Mouse (Mus musculus): ENCODE results near the gene Sbf1.

The Sbf1 gene

DNA sequence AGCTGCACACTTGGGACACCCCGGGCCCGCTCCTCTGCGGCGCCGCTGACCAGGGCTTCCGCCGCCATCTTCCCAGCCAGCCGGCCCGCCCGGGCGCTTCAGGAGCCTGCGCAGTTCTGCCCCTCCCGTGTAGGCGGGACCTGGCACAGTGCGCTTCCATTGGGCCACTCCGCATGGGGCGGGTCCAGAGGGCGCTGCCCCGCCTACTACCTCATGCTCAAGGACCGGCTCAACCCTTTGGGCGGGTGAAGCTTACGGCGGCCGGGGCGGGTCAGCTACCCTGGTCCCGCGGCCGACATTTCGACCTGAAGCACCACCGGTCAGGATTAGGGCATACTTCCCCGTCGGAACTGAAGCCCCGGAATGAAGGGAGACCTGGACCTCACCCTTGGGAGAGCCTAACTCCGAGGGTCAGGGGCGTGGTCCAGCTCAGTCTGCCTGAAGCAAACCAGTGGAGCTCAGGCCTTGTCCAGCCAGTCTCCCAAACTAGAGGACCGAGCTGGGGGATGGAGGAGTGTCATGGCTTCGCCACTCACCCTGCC, at the start of gene Sbf1:
Gene Sbf1, minus strand, starts transcription at position 122 of the 542 bp plus-strand sequence.
- peak; percentile 99 for DNase-seq

DNA sequence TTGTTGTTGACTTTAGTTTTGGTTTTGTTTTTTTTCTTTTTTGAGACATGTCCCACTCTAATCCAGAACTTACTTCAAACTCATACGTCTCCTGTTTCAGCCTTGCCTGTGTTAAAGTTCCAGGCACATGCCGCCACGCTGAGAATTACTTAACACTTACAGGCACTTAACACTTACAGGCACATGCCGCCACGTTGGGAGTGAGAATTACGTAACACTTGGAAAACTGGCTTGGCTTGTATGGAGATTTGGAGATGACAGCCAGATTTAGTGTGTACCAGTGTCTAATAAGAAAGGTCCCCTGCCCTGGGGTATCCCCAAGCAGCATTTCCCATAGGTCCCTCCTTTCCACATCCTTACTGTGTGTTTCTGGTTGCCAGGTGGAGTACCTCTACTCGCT, 47.9 kb upstream of the Sbf1 start:
- DNase-seq = no peak

DNA sequence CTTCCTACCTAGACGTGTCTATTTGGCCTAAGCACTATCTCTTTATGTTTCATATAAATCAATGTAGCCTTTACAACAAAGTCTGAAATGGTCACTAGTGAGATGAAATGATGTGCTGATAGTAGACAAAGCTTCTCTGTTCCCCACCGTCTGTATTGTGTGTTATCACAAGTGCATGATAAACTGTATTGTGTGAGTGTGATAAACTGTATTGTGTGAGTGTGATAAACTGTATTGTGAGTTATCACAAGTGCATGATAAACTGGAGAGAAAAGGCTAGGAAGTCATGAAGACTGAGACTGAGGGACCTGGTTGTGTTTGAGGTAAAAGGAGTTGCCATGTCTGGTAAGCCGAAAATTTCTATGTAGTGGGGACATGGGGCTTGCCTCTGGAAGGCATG, 43.7 kb upstream of the Sbf1 start:
- DNase-seq = no peak

DNA sequence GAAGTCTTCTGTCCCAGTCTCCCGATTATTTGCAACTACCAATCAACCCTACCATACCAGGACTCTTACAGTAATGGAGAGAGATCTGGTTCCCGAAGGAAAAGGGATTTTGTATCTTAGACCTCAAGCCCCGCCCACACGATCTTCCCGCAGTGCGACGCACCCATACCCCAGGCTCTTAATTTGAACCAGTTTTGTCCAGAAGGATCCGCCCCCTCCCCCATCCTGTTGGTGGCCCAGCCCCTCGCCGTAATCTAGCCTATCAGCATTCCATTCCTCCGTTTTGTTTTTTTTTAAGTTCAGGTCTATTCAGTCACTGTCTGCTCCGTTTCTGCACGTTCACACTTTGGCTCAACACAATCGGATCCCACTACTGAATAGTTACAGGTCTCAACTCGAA, 41.3 kb upstream of the Sbf1 start:
- DNase-seq = no peak

DNA sequence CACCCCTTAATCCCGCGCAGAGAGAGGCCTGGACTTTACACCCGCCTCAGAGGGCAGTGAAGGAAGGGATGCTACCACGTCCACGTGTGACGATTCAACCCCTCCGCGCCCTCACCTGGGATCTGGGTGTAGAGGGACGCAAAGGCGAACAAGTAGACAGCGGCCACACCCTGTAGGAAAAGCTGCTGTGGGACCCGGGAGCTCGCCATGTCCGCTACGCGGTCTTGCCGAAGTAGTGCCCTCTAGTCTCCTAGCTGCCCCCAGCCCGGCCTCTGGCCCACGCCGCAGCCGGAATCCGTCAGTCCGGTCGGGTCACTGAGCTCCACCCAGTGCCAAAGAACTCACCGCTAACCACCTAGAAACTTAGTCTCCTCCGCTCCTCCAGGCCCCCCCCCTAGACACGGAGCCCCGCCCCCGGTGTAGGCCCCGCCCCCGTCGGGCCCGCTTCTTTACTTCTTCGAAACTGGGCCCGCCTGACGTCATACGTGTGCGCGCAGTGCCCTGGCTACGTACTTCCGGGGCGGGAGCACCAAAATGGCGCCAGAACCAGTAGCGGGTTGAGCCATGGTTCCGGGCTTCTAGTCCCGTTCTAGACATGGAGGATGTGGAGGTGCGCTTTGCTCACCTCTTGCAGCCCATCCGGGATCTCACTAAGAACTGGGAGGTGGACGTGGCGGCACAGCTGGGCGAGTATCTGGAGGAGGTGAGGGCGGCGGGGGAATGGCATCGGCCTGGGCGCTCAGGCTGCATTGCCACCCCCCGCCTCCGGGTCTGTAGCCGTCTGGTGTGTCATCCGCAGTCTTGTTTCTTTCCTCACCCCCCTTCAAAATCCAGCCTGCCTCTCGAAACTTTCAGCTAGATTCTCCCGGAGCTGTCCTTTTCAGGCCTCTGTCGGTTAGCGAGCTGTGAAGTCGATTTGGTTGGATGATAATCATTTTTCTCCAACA, 40.4 kb upstream of the Sbf1 start, which contains the start of the genes Lmf2 and Ncaph2:
Gene Lmf2, minus strand, starts transcription at position 419 of the 947 bp plus-strand sequence.
Gene Ncaph2, plus strand, starts transcription at position 479 of the 947 bp plus-strand sequence.
- peak; percentile 93 for DNase-seq

DNA sequence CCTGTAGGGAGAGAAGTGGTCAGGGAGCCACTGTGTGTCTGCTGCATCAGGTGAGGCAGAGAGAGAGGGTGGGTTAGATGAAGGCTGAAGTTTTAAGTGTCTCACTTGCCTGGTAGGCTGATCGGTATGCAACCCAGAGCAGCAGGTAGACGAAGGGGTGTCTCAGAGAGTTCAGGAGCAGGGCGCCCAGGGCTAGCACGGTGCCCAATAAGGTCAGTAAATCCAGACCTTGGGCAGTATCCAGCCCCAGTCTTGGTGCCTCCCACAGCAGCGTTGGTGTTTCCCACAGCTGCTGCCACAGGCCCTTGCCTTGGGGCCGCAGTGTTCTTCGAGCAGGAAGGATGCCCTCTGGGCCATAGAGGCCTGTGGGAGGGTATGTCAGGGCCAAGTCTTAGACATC, 39.3 kb upstream of the Sbf1 start:
- no peak for DNase-seq

DNA sequence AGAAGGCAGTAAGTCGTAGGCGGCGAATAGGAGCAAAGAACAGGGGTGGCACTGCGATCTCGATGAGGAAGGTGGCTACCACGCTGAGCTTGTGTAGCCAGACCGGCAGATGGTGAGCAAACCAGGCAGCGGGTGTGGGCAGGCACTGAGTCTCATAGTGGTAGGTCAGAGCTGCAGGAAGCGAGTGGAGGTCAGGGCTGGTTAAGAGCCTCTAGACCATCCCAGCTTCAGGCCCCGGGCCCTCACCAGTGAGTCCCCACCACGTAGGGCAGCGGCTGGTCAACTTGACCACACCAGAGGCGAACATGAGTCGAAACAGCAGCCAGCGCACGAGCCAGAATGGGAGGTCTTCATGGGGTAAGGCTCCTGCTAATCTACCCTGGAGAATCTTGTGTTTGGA, 38.7 kb upstream of the Sbf1 start:
- DNase-seq = no peak

DNA sequence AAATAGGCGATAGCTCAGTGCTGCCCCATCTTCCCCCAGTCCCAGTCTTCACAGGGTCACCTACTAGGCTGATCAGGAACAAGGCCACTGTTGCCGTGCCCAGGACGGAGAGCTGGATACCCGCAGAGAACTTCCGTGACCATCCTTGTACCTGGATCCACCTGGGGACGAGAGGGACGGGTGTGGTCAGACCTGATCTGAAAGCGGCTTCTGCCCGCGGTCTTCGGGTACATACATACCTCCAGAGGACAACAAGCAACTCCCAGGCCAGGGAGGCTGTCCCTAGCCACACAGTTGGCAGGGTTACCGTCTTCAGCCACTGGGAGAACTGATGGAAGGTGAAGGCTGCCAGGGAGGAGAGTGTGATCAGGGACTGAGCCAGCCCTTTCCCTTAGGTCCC, 37.7 kb upstream of the Sbf1 start:
- no peak for DNase-seq

DNA sequence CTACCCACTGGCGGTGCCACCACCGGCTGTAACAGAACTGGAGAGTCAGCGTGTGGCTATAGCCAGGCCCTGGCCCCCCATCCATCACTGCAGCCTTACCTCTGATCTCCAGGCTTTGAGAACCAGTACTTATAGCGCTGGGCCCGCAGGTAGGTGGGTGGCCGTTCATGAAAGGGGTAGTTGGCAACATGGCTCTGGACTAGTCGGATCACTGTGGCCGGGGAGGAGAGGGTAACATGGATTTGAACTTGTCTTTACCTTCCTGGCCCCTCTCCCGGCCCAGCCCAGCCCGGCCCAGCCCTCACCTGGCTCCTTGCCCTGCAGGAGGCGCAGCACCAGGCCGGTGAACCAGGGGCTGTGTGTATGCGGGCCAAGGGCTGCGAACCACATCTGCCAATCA, 36.9 kb upstream of the Sbf1 start:
- no peak for DNase-seq

DNA sequence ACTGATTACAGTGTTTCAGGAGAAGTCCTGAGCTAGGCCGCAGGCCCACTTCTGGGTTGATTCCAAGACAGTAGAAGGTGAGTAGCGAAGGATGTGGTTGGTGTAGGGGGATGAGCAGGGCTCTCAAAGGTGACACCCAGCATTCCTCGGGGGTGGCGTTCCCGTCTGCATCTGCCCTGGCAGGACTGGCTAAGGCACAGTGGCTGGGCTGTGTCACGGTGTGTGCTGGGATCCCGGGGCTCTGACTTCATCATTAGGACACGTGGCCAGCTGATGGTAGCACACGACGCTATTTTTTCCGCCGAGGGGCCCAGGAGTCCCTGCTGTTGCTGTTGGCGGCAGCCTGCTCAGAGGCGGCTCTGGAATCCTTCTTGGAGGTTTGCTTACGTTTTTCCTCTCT, 36.2 kb upstream of the Sbf1 start:
- no peak for DNase-seq

DNA sequence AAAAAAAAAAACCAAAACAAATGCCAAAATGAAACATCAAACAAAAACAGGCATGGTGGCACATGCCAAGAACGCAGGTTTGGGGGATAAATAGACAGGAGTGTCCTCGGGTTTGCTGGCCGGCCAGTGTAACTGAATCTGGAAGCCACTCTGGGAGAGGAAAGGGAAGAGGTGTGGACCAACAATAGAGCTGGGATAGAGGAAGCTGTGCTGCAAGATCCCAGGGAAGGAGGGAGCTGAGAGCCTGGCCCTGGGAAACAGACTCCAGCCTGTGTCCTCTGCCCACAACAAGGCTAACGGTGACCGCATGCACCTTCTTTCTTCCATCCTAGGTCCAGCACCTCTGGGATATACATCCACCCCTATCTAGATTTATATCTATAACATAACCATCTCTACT, 35.3 kb upstream of the Sbf1 start:
- DNase-seq = no peak

DNA sequence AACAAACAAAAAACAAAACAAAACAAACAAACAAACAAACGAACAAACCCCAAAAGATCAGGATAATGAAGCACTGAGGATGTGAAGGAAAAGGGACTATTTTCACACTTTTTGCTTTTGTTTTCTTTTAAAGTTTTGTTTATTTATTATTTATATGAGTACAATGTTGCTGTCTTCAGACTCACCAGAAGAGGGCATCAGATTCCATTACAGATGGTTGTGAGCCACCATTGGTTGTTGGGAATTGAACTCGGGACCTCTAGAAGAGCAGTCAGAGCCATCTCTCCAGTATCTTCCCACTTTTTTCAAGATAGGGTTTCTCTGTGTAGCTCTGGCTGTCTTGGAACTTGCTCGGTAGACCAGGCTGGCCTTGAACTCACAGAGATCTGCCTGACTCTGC, 28.2 kb upstream of the Sbf1 start:
- no peak for DNase-seq

DNA sequence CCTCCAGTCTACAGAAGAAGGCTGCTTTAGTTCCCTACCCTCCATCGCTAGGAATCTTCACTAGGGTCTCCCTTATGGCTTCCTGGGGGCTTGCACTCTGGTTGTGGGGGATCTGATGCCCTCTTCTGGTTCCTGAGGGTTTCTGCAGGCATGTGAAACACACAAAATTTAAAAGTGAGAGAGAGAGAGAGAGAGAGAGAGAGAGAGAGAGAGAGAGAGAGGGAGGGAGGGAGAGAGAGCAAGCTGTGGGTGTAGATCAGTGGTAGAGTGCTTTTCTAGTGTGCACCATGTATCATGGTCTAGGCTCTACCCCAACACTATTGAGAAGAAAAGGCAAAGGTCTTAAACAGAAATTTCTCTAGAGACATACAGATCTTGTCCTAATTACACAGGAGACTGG, 26.6 kb upstream of the Sbf1 start:
- DNase-seq = no peak

DNA sequence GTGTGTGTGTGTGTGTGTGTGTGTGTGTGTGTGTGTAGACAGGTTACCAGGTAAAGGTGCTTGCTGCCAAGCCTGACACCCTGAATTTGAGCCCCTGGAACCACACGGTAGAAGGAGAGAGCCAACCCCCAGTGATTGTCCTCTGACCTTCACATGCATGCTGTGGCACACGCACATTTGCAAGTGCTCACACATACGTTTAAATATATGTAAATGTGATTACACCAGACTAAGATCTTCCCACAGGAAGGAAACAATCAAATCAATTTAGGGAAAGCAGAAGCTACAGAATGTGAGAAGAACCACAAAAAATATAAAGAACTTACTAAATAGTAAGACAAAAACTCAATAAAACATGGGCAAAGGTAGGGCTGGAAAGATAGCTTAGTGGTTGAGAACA, 25.0 kb upstream of the Sbf1 start:
- DNase-seq = no peak

DNA sequence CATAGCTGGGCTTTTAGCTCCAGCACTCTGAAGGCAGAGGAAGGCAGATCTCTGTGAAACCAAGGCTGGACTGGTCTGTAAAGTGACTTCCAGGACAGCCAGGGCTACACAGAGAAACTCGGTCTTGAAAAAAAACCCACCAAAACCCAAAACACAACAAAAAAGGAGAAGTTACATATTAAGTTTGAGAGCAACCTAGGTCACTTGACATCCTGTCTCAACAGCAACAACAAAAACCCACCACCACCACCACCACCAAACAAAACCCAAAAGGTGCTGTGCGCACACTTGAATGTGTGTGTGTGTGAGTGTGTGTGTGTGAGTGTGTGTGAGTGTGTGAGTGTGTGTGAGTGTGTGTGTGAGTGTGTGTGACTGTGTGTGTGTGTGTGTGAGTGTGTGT, 24.6 kb upstream of the Sbf1 start:
- DNase-seq = no peak

DNA sequence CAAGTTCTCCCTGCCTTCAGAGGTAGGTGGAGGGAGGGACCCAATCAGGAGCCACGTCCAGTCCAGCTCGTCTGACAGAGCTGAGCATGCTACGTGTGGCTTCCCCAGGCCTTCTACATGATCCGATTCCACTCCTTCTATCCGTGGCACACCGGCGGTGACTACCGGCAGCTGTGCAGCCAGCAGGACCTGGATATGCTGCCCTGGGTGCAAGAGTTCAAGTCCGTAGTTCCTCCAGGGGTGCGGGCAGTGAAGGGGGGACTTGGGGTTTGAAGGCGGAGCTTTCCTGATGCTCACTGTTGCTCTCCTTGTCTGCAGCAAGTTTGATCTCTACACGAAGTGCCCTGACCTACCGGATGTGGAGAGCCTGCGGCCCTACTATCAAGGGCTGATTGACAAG, 21.3 kb upstream of the Sbf1 start:
- DNase-seq = no peak

DNA sequence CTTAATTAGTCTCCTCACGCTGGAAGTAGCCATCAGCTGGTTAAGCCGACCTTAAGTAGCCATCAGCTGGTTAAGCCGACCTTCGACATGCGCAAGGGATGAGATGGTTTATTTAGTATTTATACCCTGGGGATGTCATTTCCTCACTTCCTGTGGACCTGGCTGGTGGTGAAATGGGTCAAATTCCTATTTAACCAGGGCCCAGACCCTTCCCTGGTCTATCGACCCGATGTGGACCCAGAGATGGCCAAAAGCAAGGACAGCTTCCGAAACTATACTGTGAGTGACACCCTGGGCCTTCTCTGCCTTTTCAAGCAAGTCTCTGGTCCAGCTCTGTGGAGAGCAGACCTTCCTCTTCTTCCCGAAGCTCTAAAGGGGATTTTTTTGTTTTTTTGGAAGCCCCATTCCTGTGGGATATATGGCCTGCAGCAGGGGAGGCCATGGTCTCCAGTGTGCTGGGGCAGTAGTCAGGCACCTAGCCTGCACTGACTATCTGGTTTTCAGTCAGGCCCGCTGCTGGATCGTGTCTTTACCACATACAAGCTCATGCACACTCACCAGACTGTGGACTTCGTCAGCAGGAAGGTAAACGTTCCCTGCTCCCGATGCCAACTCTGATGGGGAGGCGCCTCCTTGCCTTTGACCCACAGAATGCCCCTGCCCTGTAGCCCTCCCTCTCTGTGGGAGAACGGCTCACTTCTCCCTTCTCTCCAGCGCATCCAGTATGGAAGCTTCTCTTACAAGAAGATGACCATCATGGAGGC, 19.8 kb upstream of the Sbf1 start:
- no peak for DNase-seq

DNA sequence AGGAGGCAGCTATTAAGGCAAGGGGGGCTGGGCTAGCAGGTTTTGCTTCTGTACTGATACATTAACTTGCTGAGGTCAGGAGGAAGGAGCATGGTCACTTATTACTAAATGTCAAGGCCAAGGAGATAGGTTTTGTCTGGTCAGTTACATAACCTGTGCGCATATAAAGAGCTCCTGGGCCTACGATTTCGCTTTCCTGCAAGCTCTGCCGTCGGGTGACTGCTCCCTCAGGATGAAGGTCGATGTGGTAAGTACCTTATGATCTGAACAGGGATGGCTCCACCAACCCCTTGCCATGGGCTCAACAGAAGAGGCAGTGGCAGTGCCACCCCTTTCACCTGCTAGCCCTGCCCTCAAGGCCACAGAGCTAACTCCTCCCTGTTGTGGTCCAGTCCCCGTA, 19.2 kb upstream of the Sbf1 start, which contains the start of gene Miox:
Gene Miox, plus strand, starts transcription at position 128 of the 400 bp plus-strand sequence.
- no peak for DNase-seq

DNA sequence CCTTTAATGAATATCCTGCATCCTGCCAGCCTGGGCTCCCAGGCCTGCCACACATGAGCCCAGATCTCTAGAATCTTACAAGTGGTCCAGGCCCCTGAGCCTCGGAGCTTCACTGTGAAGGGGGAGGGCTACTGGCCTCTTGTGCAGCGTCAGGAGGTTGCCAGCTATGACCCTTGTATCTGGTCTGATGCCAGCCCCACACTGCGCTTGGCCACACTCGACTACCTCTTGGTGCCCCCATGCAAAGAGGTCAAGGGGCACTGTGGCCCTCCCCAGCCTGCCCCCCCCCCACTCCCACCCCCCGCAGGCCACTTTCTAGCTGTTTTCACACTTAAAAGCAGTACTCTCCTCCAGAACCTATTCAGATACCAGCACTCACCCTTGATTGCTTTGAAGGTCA, 11.3 kb upstream of the Sbf1 start:
- no peak for DNase-seq

DNA sequence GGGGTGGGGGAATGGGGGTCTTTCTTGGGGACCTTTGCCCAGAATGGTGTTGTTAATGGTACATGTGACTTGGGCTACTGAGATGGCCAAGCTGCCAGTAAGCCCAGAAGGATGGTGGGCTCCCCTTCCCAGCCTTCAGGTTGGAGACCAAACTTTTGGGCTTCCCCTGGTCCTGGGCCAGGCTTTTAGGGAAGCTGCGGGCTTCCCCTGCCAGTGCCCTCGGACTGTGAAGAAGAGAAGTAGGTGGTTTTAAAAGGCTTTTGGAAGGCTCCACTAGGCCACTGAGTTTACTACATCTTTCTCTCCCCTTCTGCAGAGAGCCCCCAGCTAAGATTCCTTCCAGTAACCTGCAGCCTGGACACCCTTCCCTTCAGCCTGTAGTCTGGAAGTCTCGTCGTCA, 8.5 kb upstream of the Sbf1 start:
- no peak for DNase-seq

DNA sequence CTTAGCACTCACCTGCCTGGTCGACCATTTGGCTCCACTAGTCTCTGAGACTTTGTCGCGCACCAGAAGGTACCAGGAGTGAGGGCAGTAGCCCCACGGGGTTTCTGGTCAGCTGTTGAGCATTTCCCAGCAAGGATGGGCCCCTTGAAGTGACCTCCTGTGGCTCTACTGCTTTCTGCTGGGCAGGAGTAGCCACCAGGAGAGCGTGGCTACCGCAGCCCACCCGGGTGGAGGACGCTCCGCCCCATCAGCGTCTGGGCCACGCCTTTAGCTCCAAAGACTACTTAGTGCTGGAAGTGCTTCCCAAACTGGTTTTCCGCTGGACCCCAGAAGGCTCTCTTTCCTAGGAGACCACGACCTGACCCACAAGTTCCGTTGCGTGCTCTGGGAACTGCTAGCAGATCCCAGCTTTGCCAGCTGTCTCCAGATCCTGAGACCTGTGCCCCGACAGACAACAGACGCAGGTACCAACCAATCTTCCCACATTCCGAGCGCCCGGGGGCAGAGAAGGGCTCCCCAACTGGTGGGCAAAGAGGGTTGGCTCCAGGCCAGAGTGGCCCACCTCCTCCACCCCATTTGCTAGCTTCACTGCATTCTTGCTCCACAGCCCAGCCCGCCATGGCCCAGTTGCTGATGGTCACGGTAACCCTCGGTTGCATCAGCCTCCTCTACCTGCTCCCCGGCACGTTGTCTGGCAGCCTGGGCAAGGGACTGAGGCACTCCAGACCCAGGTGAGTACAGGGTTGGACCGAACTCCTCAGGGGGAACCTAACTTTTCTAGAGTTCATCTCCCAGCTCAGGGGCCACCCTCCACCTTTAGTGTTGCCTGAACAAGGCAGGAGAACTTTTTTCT, 7.8 kb upstream of the Sbf1 start, which contains the start of gene Adm2:
Gene Adm2, plus strand, starts transcription at position 51 of the 853 bp plus-strand sequence.
- no peak for DNase-seq

DNA sequence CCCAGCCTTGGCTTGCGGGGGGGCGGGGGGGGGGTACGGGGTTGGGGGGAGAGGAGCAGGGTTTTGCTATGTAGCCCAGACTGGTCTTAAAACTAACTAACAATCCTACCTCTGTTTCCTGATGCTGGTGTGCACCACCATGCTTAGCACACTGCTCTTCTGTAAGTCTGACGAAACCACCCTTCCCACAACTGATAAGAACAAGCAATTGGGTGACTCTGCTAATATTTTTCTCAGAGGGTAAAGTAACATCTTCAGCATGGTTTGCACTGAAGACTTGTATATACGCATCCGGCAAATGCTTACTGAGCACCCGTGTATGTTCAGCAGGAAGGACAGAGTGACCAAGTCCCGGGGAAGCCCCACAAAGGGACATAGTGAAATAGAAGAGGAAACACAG, 6.2 kb upstream of the Sbf1 start:
- no peak for DNase-seq

DNA sequence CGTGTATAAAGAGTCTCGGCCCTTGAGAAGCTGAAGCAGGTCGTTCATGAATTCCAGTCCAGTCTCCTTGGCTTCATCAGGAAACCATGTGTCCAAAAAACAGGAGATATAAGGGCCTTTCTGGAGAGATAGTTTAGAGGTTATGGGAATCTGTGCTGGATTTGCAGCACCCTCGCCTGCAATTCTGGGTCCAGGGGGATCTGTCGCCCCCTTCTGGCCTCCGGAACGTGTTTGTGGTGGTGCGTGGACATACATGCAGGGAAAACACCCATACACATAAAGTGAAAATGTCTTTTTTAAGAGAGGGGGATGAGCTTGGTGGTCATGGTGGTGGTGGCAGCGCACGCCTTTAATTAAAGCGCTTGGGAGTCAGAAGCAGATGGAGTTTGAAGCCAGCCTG, 1.0 kb upstream of the Sbf1 start:
- no peak for DNase-seq

Measured in cerebellum, adult 8-10 months (tissue).